Mouse (Mus musculus) v-Abl transformed pro-B cells (cell line): ENCODE data around the gene Art3.

Source experiments
- in situ Hi-C, 2 experiments: fragments of 400-800 bp; cut with MboI; formaldehyde crosslinking; loops; one replicate each; pipeline ENCODE4 v1.15.1; 2025; ENCODE audit not compliant: unreplicated experiment in 2 of 2

The Art3 gene

GRCm38 (mm10) chr5:92371361-92371976 lies 39.8 kb downstream of the Art3 start:
- in situ Hi-C loops = loop anchor here in 1 of 2 experiments (10.0 kb wide), 1 partner anchor 177 kb away; no protein-coding TSS in a partner anchor

DNA sequence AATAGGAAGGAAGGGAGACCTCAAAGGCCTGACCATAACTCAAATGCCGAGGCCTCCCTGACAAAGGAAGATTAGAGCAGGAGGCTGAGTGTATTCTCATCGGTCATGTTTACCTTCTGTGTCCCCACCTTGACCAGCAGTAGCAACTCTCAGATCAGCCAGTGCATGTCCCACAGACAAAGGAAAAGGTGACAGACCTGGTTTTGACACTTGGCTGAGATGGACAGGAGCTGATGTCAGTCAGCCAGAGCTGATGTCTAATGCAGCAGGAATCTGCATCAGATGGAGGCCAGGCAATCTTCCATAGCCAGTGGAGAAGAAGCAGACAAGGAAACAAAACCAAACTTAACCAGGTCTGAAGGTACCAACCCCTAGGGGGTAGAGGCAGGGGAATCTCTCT lies 41.0 kb downstream of the Art3 start:
- in situ Hi-C loops = loop anchor here in 1 of 2 experiments (10.0 kb wide), 1 partner anchor 178 kb away; no protein-coding TSS in a partner anchor

DNA sequence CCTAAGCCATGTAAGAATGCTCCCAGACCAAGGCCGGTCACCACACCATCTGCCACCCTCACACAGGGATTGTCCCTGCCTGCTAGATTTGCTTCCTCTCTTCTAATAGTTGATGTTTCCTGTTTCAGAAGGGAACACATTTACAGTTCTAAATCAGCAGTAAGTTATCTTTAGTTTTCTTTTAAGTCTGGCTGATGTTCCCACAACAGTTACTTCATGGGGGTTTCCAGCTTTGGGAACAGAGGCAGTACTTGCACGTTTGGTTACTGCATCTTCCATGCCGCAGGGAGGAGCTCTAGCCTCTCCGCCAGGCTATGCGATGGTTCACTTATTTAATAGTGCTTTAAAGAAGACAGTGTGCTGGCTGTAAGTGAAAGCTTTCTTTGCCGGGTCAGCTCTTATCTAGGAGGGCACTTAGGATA lies 43.1 kb downstream of the Art3 start:
- in situ Hi-C loops = loop anchor here (5.0 to 25.0 kb wide), 4 partner anchors 62 to 1712 kb away; partner anchors contain the start of gene Sdad1 (in 1 of the 2)

- in situ Hi-C loops = loop anchor here (5.0 to 25.0 kb wide), 4 partner anchors 63 to 1713 kb away; partner anchors contain the start of gene Sdad1 (in 1 of the 2)
These were observed 43.7 kb downstream of the Art3 start for GRCm38 (mm10) chr5:92375368-92375767.

DNA sequence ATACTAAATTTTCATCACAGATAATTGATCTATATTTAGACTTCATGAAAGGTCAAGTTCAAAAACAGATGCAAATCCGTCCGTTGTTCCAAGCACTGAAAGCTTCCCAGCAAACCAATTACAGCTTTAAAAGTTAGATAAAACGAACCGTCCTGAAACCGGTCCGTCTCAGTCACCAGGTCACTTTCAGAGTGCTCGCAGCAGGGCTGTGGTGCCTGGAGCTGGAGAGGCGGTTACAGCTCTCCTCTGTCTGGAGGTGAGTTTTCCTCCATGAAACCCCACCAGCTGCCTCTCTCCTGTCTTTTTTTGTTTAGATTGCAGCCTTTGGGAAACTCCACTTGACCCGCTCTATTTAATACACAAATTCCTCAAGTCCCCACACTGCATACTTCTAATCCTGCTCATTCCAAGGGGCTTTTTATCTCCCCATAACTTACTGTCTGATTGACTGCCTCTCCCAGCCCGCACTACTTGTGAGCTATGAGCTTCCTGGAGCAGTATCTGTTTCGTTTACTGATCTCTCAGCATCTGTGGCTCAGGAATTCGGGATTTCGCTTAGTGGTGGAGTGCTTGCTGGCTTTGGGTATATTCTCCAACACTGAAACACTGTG lies 45.3 kb downstream of the Art3 start:
- in situ Hi-C loops = loop anchor here (5.0 to 25.0 kb wide), 4 partner anchors 65 to 1715 kb away; partner anchors contain the start of gene Sdad1 (in 1 of the 2)

DNA sequence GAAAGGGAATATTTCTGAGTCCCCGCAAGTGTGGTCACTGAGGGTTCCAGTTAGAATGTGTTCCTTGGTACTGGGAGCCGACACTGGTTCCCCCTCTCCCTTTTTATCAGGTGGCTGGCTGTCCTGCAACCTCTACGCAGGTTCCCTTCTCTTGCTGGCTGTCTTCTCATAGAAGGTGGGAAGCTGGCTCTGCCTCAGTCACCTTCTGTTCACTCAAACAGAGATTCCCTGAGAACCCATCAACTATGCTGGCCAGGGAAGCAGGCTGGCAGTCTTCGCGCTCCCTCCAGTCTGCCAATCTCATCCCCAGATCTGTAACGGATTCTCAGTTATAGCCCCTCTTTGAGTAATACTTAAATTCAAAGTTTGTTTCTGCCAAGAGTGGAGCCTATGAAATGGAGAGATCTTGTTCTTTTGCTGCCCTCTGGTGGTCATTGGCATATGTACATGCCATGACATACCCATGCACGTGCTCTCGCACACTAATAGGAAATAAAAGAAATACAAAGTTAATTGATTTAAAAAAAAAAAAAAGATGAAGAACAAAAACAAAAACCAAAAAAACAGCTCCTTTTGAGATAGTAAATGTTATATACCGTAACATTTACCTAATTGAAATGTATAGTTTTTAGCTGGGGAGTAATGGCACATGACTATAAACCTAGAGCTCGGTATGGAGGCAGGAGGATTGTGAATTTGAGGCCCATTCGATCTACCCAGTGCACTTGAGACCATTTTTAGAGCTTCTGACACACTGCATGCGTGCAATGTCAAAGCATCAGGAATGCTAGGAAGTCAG lies 50.1 kb downstream of the Art3 start:
- in situ Hi-C loops = loop anchor here (5.0 to 25.0 kb wide), 7 partner anchors 69 to 1719 kb away; partner anchors contain the start of gene Sdad1 (in 1 of the 2)

GRCm38 (mm10) chr5:92382349-92382679 lies 50.7 kb downstream of the Art3 start:
- in situ Hi-C loops = loop anchor here (5.0 to 25.0 kb wide), 7 partner anchors 70 to 1720 kb away; partner anchors contain the start of gene Sdad1 (in 1 of the 2)

DNA sequence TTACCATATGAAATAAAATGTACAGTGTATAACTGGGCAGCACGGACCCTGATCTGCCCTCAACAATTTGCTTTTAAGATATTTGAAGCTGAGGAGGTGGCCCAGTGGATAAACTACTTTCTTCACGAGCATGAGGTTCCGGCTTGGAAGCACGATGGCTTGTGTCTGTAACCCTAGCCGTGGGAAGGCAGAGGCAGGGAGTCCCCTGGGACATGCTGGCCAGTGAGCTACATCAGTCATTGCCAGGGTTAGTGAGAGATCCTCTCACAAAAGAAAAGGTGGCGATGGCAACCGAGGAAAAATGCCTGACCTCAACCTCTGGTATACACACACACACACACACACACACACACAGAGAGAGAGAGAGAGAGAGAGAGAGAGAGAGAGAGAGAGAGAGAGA lies 52.1 kb downstream of the Art3 start:
- in situ Hi-C loops = loop anchor here (5.0 to 25.0 kb wide), 7 partner anchors 71 to 1721 kb away; partner anchors contain the start of gene Sdad1 (in 1 of the 2)

- in situ Hi-C loops = loop anchor here (5.0 to 25.0 kb wide), 7 partner anchors 73 to 1723 kb away; partner anchors contain the start of gene Sdad1 (in 1 of the 2)
These were observed 53.2 kb downstream of the Art3 start for GRCm38 (mm10) chr5:92384855-92385254.

- in situ Hi-C loops = loop anchor here (10.0 to 25.0 kb wide), 5 partner anchors 269 to 1724 kb away; no protein-coding TSS in a partner anchor
These were observed 54.5 kb downstream of the Art3 start for GRCm38 (mm10) chr5:92386102-92386501.

DNA sequence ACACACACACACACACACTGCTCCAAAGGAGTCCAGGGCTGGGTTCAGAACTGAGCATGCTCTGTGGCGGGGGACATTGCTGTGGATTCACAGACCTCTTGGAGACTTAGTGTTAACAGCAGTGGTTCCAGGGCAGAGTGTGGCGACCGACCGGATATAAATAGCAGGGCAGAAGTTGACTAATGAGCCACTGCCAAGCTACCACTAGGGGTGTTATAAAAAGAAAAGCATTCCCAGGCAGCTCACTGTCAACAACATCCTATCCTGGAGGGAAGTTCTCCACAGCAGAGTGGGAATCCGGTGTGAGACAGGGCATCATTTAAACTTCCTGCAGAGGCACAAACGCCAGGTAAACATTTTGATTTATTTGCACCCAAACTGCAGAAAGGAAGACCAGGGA lies 55.0 kb downstream of the Art3 start:
- in situ Hi-C loops = loop anchor here (10.0 to 25.0 kb wide), 5 partner anchors 268 to 1724 kb away; no protein-coding TSS in a partner anchor

- in situ Hi-C loops = loop anchor here (10.0 to 25.0 kb wide), 5 partner anchors 267 to 1725 kb away; no protein-coding TSS in a partner anchor
These were observed 55.8 kb downstream of the Art3 start for GRCm38 (mm10) chr5:92387433-92387832.

DNA sequence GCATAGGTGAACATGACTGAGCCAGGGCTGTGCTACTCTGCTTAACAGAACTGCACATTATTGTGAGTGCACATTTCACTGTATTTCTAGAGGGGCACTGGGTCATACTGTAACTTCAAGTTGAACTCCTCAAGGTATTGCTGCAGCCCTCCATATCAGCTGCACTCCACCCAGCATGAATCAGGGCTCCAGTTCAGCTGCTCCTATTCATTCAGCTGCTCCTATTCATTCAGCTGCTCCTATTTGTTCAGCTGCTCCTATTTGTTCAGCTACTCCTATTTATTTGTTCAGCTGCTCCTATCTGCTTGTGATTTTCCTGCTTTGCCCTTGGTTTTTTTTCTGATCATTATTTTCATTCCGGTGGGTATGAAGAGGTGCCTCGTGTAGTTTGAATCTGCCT lies 58.4 kb downstream of the Art3 start:
- in situ Hi-C loops = loop anchor here (10.0 to 25.0 kb wide), 5 partner anchors 265 to 1728 kb away; no protein-coding TSS in a partner anchor

GRCm38 (mm10) chr5:92390615-92391014 lies 59.0 kb downstream of the Art3 start:
- in situ Hi-C loops = loop anchor here (25.0 kb wide), 2 partner anchors 928 to 1728 kb away; no protein-coding TSS in a partner anchor

DNA sequence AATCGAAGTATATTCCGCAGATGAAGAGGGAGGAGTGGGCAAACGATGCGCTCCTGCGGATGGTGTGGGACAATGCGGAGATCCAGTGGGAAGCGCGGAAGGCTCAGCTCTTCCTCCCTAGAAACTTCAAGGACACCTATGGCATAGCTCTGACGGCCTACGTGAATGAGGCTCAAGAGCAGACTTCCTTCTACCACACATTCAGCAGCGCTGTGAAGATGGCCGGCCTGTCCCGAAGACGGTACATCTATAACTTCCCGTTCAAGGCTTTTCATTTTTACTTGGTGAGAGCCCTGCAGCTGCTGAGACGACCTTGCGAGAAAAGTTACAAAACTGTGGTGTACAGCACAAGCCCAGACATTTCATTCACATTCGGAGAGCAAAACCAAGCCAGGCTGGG lies 60.9 kb downstream of the Art3 start:
- in situ Hi-C loops = loop anchor here (25.0 kb wide), 2 partner anchors 930 to 1730 kb away; no protein-coding TSS in a partner anchor

DNA sequence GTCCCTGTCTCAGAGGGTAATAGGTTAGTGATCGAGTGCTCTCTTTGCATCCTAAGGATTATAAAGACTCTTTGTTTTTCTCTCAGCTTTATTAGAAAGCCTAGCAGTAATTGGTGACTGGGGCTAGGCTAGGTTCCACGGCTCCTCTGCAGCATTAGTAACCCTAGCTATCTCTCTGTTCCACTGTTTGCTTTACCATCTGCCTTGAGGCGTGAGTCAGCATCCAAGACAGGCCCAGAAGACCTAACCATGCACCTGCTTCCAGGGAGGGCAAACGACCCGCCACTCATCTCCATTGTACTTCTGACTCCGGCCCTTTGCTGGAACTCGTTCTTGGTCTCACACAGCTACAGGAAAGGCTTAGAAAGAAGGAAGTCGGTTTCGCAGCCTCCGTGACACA lies 62.2 kb downstream of the Art3 start:
- in situ Hi-C loops = loop anchor here (25.0 kb wide), 2 partner anchors 932 to 1732 kb away; no protein-coding TSS in a partner anchor

DNA sequence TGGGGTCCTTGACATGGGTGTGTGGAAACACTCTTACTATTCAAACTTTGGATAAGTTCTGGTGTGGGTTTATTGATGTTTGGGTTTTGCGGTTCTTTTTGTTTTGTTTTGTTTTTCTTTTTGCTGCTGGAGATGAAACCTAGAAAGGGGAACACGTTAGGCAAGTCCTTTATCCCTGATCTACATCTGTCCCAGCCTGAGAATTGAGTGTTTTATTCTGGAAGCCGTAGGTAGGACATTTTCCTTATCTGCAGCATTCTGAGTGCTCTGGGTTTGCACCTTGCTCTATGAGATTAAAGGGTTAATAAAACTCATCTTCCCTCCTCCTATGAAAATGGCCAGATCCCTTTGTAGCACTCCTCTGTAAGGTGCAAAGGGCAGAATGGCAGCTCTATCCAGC lies 64.1 kb downstream of the Art3 start:
- in situ Hi-C loops = loop anchor here (25.0 kb wide), 2 partner anchors 933 to 1733 kb away; no protein-coding TSS in a partner anchor

- in situ Hi-C loops = loop anchor here (25.0 kb wide), 2 partner anchors 934 to 1734 kb away; no protein-coding TSS in a partner anchor
These were observed 64.8 kb downstream of the Art3 start for GRCm38 (mm10) chr5:92396476-92396875.

GRCm38 (mm10) chr5:92398153-92398552 lies 66.5 kb downstream of the Art3 start:
- in situ Hi-C loops = loop anchor here (25.0 kb wide), 2 partner anchors 936 to 1736 kb away; no protein-coding TSS in a partner anchor

GRCm38 (mm10) chr5:92402816-92403215 lies 71.2 kb downstream of the Art3 start:
- in situ Hi-C loops = no loop called here
